Mouse (Mus musculus) hindbrain, embryonic 10.5 days (tissue): Measurements from ENCODE around the gene Cops7b. TPM values are rescaled to one million over a fixed set of nuclear protein-coding genes. Genes with fewer than 3 reads are reported as not detected.
A peak's percentile ranks its signal among the peaks of the same experiment; 100 is the strongest.

ENCODE experiments used
- DNase-seq: peaks from one replicate; pipeline ENCODE4 v3.0.0-alpha.2; 2017; ENCODE audit warnings: low spot score
- H3K27ac ChIP-seq: fragments of 300-500 bp; sonication (generic); 2 replicates; pipeline ENCODE4 v1.5.1; 2016; ENCODE audit warnings: mild to moderate bottlenecking, moderate library complexity
- H3K27me3 ChIP-seq: fragments of 300-500 bp; sonication (generic); 2 replicates; pipeline ENCODE4 v1.6.1; 2016; ENCODE audit warnings: mild to moderate bottlenecking; ENCODE audit not compliant: poor library complexity, insufficient read depth, severe bottlenecking
- H3K36me3 ChIP-seq: fragments of 300-500 bp; sonication (generic); 2 replicates; pipeline ENCODE4 v1.6.1; 2016; ENCODE audit warnings: mild to moderate bottlenecking, moderate library complexity
- H3K4me1 ChIP-seq: fragments of 300-500 bp; sonication (generic); replicated peaks from 2 replicates; pipeline ENCODE4 v1.6.1; 2016; ENCODE audit warnings: mild to moderate bottlenecking
- H3K4me3 ChIP-seq: fragments of 300-500 bp; sonication (generic); 2 replicates; pipeline ENCODE4 v1.5.1; 2016; ENCODE audit warnings: mild to moderate bottlenecking, moderate library complexity
- H3K9me3 ChIP-seq: fragments of 300-500 bp; sonication (generic); 2 replicates; pipeline ENCODE4 v1.6.1; 2016; ENCODE audit warnings: mild to moderate bottlenecking, moderate library complexity
- WGBS: fragments of 180-500 bp; shearing (Covaris S2); methylation state at CpG from one replicate; pipeline ENCODE4 v1.1.7; 2016; 5-methylcytosine and 5-hydroxymethylcytosine counted together
- polyA plus RNA-seq: library from polyadenylated mRNA; unstranded; fragments of >200 nt; fragmentation: Nextera tagmentation; extraction: Ambion mirVana; gene quantifications from 2 replicates; pipeline ENCODE4 v1.2.1, GENCODE M21; 2016

The Cops7b gene
- polyA plus RNA-seq, 1 experiment from 2014 or later, result 82.4 TPM

- WGBS, result 53% methylated on average over 6 of the region's 6 CpGs
- no peaks in the 10 kb centered on the region for H3K27me3 ChIP-seq
- no peaks in the 10 kb centered on the region for H3K36me3 ChIP-seq
- peak overlapping the region; percentile 31; the same call in 1 of the 2 replicates for H3K4me3 ChIP-seq
- no peak overlapping the region for H3K27ac ChIP-seq
- no peaks in the 10 kb centered on the region for H3K9me3 ChIP-seq
- H3K4me1 ChIP-seq, result peaks cover 15% of the 10 kb centered on the region
- peak; percentile 40 for DNase-seq
Measured at GRCm38 (mm10) chr1:86634751-86635359, 52.2 kb downstream of the Cops7b start.

GRCm38 (mm10) chr1:86643101-86643809 is 60.6 kb downstream of the Cops7b start:
- Histone ChIP-seq H3K27me3 (no peaks in the 10 kb centered on the region), H3K9me3 (no peaks in the 10 kb centered on the region), H3K27ac (no peak overlapping the region), H3K4me3 (no peak overlapping the region), H3K4me1 (no peaks in the 10 kb centered on the region), H3K36me3 (no peaks in the 10 kb centered on the region)
- DNase-seq, result no peak
- WGBS, result 81% methylated on average over 13 of the region's 13 CpGs

- 51% methylated on average over 2 of the region's 2 CpGs for WGBS
- no peaks in the 10 kb centered on the region for H3K4me1 ChIP-seq
- H3K36me3 ChIP-seq, result no peaks in the 10 kb centered on the region
- H3K27ac ChIP-seq, result no peak overlapping the region
- no peaks in the 10 kb centered on the region for H3K9me3 ChIP-seq
- DNase-seq, result no peak
- no peak overlapping the region for H3K4me3 ChIP-seq
- no peaks in the 10 kb centered on the region for H3K27me3 ChIP-seq
Measured at GRCm38 (mm10) chr1:86647517-86647916, 64.8 kb downstream of the Cops7b start.

- Histone ChIP-seq H3K27ac (no peak overlapping the region), H3K27me3 (no peaks in the 10 kb centered on the region), H3K4me3 (no peak overlapping the region), H3K4me1 (peaks cover 14% of the 10 kb centered on the region; the same call in 1 of the 2 replicates), H3K9me3 (no peaks in the 10 kb centered on the region), H3K36me3 (no peaks in the 10 kb centered on the region)
- 18% methylated on average over 6 of the region's 6 CpGs for WGBS
- peak; percentile 58 for DNase-seq
Measured at GRCm38 (mm10) chr1:86650272-86650671, 67.6 kb downstream of the Cops7b start.

GRCm38 (mm10) chr1:86652675-86653074 is 70.0 kb downstream of the Cops7b start:
- no peak for DNase-seq
- 64% methylated on average over 4 of the region's 4 CpGs for WGBS
- no peak overlapping the region for H3K27ac ChIP-seq
- no peaks in the 10 kb centered on the region for H3K36me3 ChIP-seq
- H3K4me1 ChIP-seq, result peaks cover 14% of the 10 kb centered on the region; the same call in 1 of the 2 replicates
- no peaks in the 10 kb centered on the region for H3K9me3 ChIP-seq
- H3K4me3 ChIP-seq, result no peak overlapping the region
- no peaks in the 10 kb centered on the region for H3K27me3 ChIP-seq

GRCm38 (mm10) chr1:86657071-86657470 is 74.4 kb downstream of the Cops7b start:
- DNase-seq, result no peak
- no peaks in the 10 kb centered on the region for H3K27me3 ChIP-seq

More at GRCm38 (mm10) chr1:86657071-86657470, 74.4 kb downstream of the Cops7b start:
- H3K36me3 ChIP-seq, result no peaks in the 10 kb centered on the region
- H3K9me3 ChIP-seq, result no peaks in the 10 kb centered on the region
- H3K4me1 ChIP-seq, result peaks cover 14% of the 10 kb centered on the region; the same call in 1 of the 2 replicates
- no peak overlapping the region for H3K27ac ChIP-seq
- 88% methylated on average over 5 of the region's 5 CpGs for WGBS
- no peak overlapping the region for H3K4me3 ChIP-seq

Other genes with a start within 250 kb of the Cops7b start
- 270 and 478 TPM in 2 replicates for gene Ncl, start 223.5 kb upstream of the Cops7b start, polyA plus RNA-seq
- 0.12 TPM in 1 of 2 replicates, not detected in the other for gene Nmur1, start 156.7 kb upstream of the Cops7b start, polyA plus RNA-seq
- not detected in 2 replicates for gene Tex44, start 156.6 kb upstream of the Cops7b start, polyA plus RNA-seq
- 2,611 and 3,050 TPM in 2 replicates for gene Ptma, start 56.2 kb upstream of the Cops7b start, polyA plus RNA-seq
- 75.1 and 87.1 TPM in 2 replicates for gene Pde6d, start 275 bp upstream of the Cops7b start, polyA plus RNA-seq
- 12.9 and 19.8 TPM in 2 replicates for gene Nppc, start 87.7 kb downstream of the Cops7b start, polyA plus RNA-seq
- gene Dis3l2, start 120.9 kb downstream of the Cops7b start, polyA plus RNA-seq, result 33.0 and 35.7 TPM in 2 replicates